Mouse (Mus musculus): ENCODE measurements around the gene Ap1b1. TPM values are rescaled to one million over a fixed set of nuclear protein-coding genes. Genes with fewer than 3 reads are reported as not detected.
A peak's percentile ranks its signal among the peaks of the same experiment; 100 is the strongest.

The Ap1b1 gene
- polyA plus RNA-seq, 1 experiment from 2014 or later, result 48.9 TPM

DNA sequence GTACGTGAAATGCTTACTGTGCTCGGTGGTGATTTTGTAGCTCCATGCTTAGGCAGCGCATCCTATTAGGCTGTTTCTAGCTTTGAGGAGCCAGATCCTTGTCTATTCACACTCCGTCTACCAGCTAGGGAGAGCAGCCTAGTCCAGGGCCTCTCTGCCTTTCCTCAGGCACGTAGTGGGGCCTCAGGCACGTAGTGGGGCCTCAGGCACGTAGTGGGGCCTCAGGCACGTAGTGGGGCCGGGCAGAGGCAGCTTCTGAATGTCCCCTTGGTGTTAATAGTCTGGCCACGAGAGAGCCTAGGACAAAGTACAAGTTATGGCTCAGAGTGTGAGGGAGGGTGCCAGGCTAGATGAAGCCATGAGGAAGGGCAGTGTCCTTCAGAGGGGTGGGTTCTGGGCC lies 46.1 kb downstream of the Ap1b1 start:
- Histone ChIP-seq H3K27ac (replicated peaks; ENCODE audit: low read depth, low read length) (no peak overlapping the region), H3K9ac (ENCODE audit: low read depth, low read length) (no peak overlapping the region), H3K27me3 (replicated peaks; ENCODE audit: control insufficient read depth, insufficient read depth, low read length) (no peaks in the 10 kb centered on the region), H3K36me3 (ENCODE audit: control insufficient read depth, insufficient read depth, low read length) (peaks cover 90% of the 10 kb centered on the region), H3K9me3 (ENCODE audit: control insufficient read depth, low read length) (no peaks in the 10 kb centered on the region), H3K4me2 (ENCODE audit: low read depth, low read length) (no peak overlapping the region), H3K4me1 (ENCODE audit: control insufficient read depth, insufficient read depth, low read length) (no peaks in the 10 kb centered on the region), H3K4me3 (ENCODE audit: low read depth, low read length) (no peak overlapping the region)
- ATAC-seq (ENCODE audit: low read depth), result no peak
- WGBS, result 90% methylated on average over 10 of the region's 10 CpGs
- no peak for DNase-seq (ENCODE audit: low spot score)

GRCm38 (mm10) chr11:5033136-5033535 lies 46.5 kb downstream of the Ap1b1 start:
- no peak overlapping the region for H3K4me3 ChIP-seq (ENCODE audit: low read depth, low read length)

DNA sequence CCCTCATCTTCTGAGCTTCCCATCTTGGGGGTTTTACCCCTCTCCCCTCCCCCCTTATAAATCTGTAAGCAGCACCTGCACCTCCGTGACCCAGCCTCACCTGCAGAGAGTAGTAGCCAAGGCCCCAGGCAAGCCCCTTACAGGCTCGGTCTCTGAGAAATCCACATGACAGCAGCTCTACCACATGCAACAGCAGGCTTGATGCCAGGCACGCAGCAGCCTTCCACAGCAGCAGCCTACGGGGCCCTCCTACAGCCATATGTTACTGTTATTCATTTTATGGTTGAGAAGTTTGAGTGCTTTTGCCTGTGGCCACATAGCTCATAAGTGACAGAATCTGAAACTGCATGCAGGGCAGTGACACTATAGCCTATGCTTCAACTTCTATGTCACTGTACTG lies 48.8 kb downstream of the Ap1b1 start:
- Histone ChIP-seq H3K27ac (replicated peaks; ENCODE audit: low read depth, low read length) (no peak overlapping the region), H3K36me3 (ENCODE audit: control insufficient read depth, insufficient read depth, low read length) (peaks cover 88% of the 10 kb centered on the region), H3K27me3 (replicated peaks; ENCODE audit: control insufficient read depth, insufficient read depth, low read length) (no peaks in the 10 kb centered on the region), H3K9me3 (ENCODE audit: control insufficient read depth, low read length) (no peaks in the 10 kb centered on the region), H3K4me3 (ENCODE audit: low read depth, low read length) (no peak overlapping the region), H3K4me2 (ENCODE audit: low read depth, low read length) (no peak overlapping the region), H3K9ac (ENCODE audit: low read depth, low read length) (no peak overlapping the region), H3K4me1 (ENCODE audit: control insufficient read depth, insufficient read depth, low read length) (no peaks in the 10 kb centered on the region)
- 85% methylated on average over 4 of the region's 4 CpGs for WGBS
- no peak for ATAC-seq (ENCODE audit: low read depth)
- DNase-seq (ENCODE audit: low spot score), result no peak

More at GRCm38 (mm10) chr11:5033136-5033535, 46.5 kb downstream of the Ap1b1 start:
- Histone ChIP-seq H3K36me3 (ENCODE audit: control insufficient read depth, insufficient read depth, low read length) (peaks cover 90% of the 10 kb centered on the region), H3K4me2 (ENCODE audit: low read depth, low read length) (no peak overlapping the region), H3K4me1 (ENCODE audit: control insufficient read depth, insufficient read depth, low read length) (no peaks in the 10 kb centered on the region), H3K9me3 (ENCODE audit: control insufficient read depth, low read length) (no peaks in the 10 kb centered on the region), H3K27ac (replicated peaks; ENCODE audit: low read depth, low read length) (no peak overlapping the region), H3K9ac (ENCODE audit: low read depth, low read length) (no peak overlapping the region), H3K27me3 (replicated peaks; ENCODE audit: control insufficient read depth, insufficient read depth, low read length) (no peaks in the 10 kb centered on the region)
- ATAC-seq (ENCODE audit: low read depth), result no peak
- WGBS, result 85% methylated on average over 3 of the region's 3 CpGs
- no peak for DNase-seq (ENCODE audit: low spot score)

GRCm38 (mm10) chr11:5037146-5037854 lies 50.7 kb downstream of the Ap1b1 start:
- Histone ChIP-seq H3K4me2 (ENCODE audit: low read depth, low read length) (no peak overlapping the region), H3K4me3 (ENCODE audit: low read depth, low read length) (no peak overlapping the region), H3K4me1 (ENCODE audit: control insufficient read depth, insufficient read depth, low read length) (no peaks in the 10 kb centered on the region), H3K9ac (ENCODE audit: low read depth, low read length) (no peak overlapping the region), H3K9me3 (ENCODE audit: control insufficient read depth, low read length) (no peaks in the 10 kb centered on the region), H3K36me3 (ENCODE audit: control insufficient read depth, insufficient read depth, low read length) (peaks cover 84% of the 10 kb centered on the region), H3K27ac (replicated peaks; ENCODE audit: low read depth, low read length) (no peak overlapping the region), H3K27me3 (replicated peaks; ENCODE audit: control insufficient read depth, insufficient read depth, low read length) (no peaks in the 10 kb centered on the region)
- 88% methylated on average over 8 of the region's 8 CpGs for WGBS
- ATAC-seq (ENCODE audit: low read depth) (no peak), DNase-seq (ENCODE audit: low spot score) (no peak)

GRCm38 (mm10) chr11:5040585-5040984 lies 54.0 kb downstream of the Ap1b1 start:
- Histone ChIP-seq H3K4me1 (ENCODE audit: control insufficient read depth, insufficient read depth, low read length) (no peaks in the 10 kb centered on the region), H3K27me3 (replicated peaks; ENCODE audit: control insufficient read depth, insufficient read depth, low read length) (no peaks in the 10 kb centered on the region), H3K4me2 (ENCODE audit: low read depth, low read length) (no peak overlapping the region), H3K9ac (ENCODE audit: low read depth, low read length) (no peak overlapping the region), H3K4me3 (ENCODE audit: low read depth, low read length) (no peak overlapping the region), H3K27ac (replicated peaks; ENCODE audit: low read depth, low read length) (no peak overlapping the region), H3K36me3 (ENCODE audit: control insufficient read depth, insufficient read depth, low read length) (peaks cover 52% of the 10 kb centered on the region), H3K9me3 (ENCODE audit: control insufficient read depth, low read length) (no peaks in the 10 kb centered on the region)
- no peak for DNase-seq (ENCODE audit: low spot score)
- 88% methylated on average over 5 of the region's 5 CpGs for WGBS
- no peak for ATAC-seq (ENCODE audit: low read depth)

GRCm38 (mm10) chr11:5041144-5041780 lies 54.6 kb downstream of the Ap1b1 start:
- 62% methylated on average over 18 of the region's 18 CpGs for WGBS
- Histone ChIP-seq H3K9ac (ENCODE audit: low read depth, low read length) (no peak overlapping the region), H3K4me1 (ENCODE audit: control insufficient read depth, insufficient read depth, low read length) (no peaks in the 10 kb centered on the region), H3K4me3 (ENCODE audit: low read depth, low read length) (no peak overlapping the region), H3K4me2 (ENCODE audit: low read depth, low read length) (no peak overlapping the region), H3K27me3 (replicated peaks; ENCODE audit: control insufficient read depth, insufficient read depth, low read length) (no peaks in the 10 kb centered on the region), H3K27ac (replicated peaks; ENCODE audit: low read depth, low read length) (no peak overlapping the region), H3K9me3 (ENCODE audit: control insufficient read depth, low read length) (no peaks in the 10 kb centered on the region), H3K36me3 (ENCODE audit: control insufficient read depth, insufficient read depth, low read length) (peaks cover 46% of the 10 kb centered on the region)
- ATAC-seq (ENCODE audit: low read depth), result 0 out of 2 replicates have a peak, but pooled peaks have one; percentile 32
- no peak for DNase-seq (ENCODE audit: low spot score)

- Histone ChIP-seq H3K9ac (ENCODE audit: low read depth, low read length) (no peak overlapping the region), H3K4me2 (ENCODE audit: low read depth, low read length) (no peak overlapping the region), H3K9me3 (ENCODE audit: control insufficient read depth, low read length) (no peaks in the 10 kb centered on the region), H3K27ac (replicated peaks; ENCODE audit: low read depth, low read length) (no peak overlapping the region), H3K36me3 (ENCODE audit: control insufficient read depth, insufficient read depth, low read length) (peaks cover 35% of the 10 kb centered on the region), H3K4me1 (ENCODE audit: control insufficient read depth, insufficient read depth, low read length) (no peaks in the 10 kb centered on the region), H3K4me3 (ENCODE audit: low read depth, low read length) (no peak overlapping the region), H3K27me3 (replicated peaks; ENCODE audit: control insufficient read depth, insufficient read depth, low read length) (no peaks in the 10 kb centered on the region)
- ATAC-seq (ENCODE audit: low read depth) (no peak), DNase-seq (ENCODE audit: low spot score) (no peak)
- 81% methylated on average over 8 of the region's 8 CpGs for WGBS
These were observed 56.2 kb downstream of the Ap1b1 start for GRCm38 (mm10) chr11:5042645-5043381.

DNA sequence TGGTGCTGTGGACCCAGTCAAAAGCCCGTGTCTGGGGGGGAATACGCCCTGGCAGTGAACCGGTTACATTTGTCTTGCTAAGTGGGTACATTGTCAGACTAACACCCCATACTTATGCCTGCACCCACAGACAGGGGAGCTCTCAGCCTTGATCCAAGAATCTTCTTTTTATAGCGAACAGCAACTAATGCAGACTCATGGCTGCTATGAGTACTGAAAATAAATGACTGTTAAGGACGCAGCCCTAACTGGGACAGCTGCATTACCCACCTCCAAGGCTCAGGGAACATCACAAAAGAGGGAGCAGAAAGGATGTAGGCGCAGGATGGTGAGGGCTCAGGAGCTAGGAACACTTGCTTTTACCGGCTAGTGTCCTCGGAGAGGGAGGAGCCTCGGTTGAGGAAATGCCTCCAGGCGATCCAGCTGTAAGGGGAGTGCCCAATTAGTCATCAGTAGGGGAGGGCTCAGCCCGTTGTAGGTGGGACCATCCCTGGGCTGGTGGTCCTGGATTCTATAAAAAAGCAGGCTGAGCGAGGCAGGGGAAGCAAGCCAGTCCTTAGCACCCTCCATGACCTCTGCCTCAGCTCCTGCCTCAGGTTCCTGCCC lies 59.8 kb downstream of the Ap1b1 start:
- Histone ChIP-seq H3K9ac (ENCODE audit: low read depth, low read length) (no peak overlapping the region), H3K4me2 (ENCODE audit: low read depth, low read length) (no peak overlapping the region), H3K36me3 (ENCODE audit: control insufficient read depth, insufficient read depth, low read length) (peaks cover 8% of the 10 kb centered on the region; the same call in 1 of the 2 replicates), H3K4me3 (ENCODE audit: low read depth, low read length) (no peak overlapping the region), H3K27ac (replicated peaks; ENCODE audit: low read depth, low read length) (no peak overlapping the region), H3K27me3 (replicated peaks; ENCODE audit: control insufficient read depth, insufficient read depth, low read length) (no peaks in the 10 kb centered on the region), H3K9me3 (ENCODE audit: control insufficient read depth, low read length) (no peaks in the 10 kb centered on the region), H3K4me1 (ENCODE audit: control insufficient read depth, insufficient read depth, low read length) (no peaks in the 10 kb centered on the region)
- WGBS, result 36% methylated on average over 12 of the region's 12 CpGs
- ATAC-seq (ENCODE audit: low read depth) (no peak), DNase-seq (ENCODE audit: low spot score) (no peak)
